Mouse (Mus musculus) liver, adult 2 months (tissue): ENCODE measurements around the gene Olfr1411. TPM values are rescaled to one million over a fixed set of nuclear protein-coding genes. Genes with fewer than 3 reads are reported as not detected.

Experiments
- DNase-seq: peaks from one replicate; pipeline ENCODE4 v3.0.0-alpha.2; 2011; ENCODE audit warnings: low read depth, low spot score; ENCODE audit errors: extremely low read depth
- H3K27ac ChIP-seq: fragments of 200-500 bp; replicated peaks from 2 replicates; pipeline ENCODE4 v1.5.1; 2012; ENCODE audit warnings: low read depth, mild to moderate bottlenecking, control low read depth, inconsistent platforms, low read length; ENCODE audit not compliant: insufficient read depth
- H3K27me3 ChIP-seq: fragments of 200-500 bp; 2 replicates; pipeline ENCODE4 v1.6.1; 2012; ENCODE audit warnings: mild to moderate bottlenecking, moderate library complexity, low read length, inconsistent platforms; ENCODE audit not compliant: control insufficient read depth, insufficient read depth
- H3K36me3 ChIP-seq: fragments of 200-500 bp; 2 replicates; pipeline ENCODE4 v1.6.1; 2012; ENCODE audit warnings: low read length, inconsistent platforms; ENCODE audit not compliant: control insufficient read depth, insufficient read depth
- H3K4me1 ChIP-seq: fragments of 200-500 bp; 2 replicates; pipeline ENCODE4 v1.6.1; 2011; ENCODE audit warnings: low read length; ENCODE audit not compliant: control insufficient read depth, insufficient read depth
- H3K4me3 ChIP-seq: fragments of 200-500 bp; 2 replicates; pipeline ENCODE4 v1.5.1; 2011; ENCODE audit warnings: low read depth, mild to moderate bottlenecking, control low read depth, low read length, moderate library complexity; ENCODE audit not compliant: insufficient read depth
- H3K79me2 ChIP-seq: fragments of 200-500 bp; 2 replicates; pipeline ENCODE4 v1.6.1; 2012; ENCODE audit warnings: inconsistent platforms, mild to moderate bottlenecking, low read length, moderate library complexity; ENCODE audit not compliant: control insufficient read depth, insufficient read depth
- H3K9ac ChIP-seq: fragments of 200-500 bp; 2 replicates; pipeline ENCODE4 v1.6.1; 2012; ENCODE audit warnings: low read depth, mild to moderate bottlenecking, control low read depth, inconsistent platforms, low read length
- CTCF ChIP-seq: fragments of 200-500 bp; IDR thresholded peaks from 2 replicates; pipeline ENCODE4 v1.5.1; 2011; ENCODE audit warnings: low read depth, low read length, control low read depth
- POLR2A ChIP-seq: fragments of 200-500 bp; IDR thresholded peaks from 2 replicates; pipeline ENCODE4 v1.6.1; 2011; ENCODE audit warnings: low read length, control low read depth; ENCODE audit not compliant: insufficient read depth; ENCODE audit errors: extremely low read depth
- WGBS: fragments of 180-500 bp; shearing (Covaris S2); methylation state at CpG from one replicate; pipeline ENCODE4 v1.1.7; 2018; 5-methylcytosine and 5-hydroxymethylcytosine counted together
- polyA plus RNA-seq: library from polyadenylated mRNA; depleted of rRNA; stranded (reverse); fragments of >200 nt; gene quantifications from 2 replicates; pipeline ENCODE4 v1.2.3, GENCODE M21; 2012; rRNA removed
- total RNA-seq: library from RNA; depleted of rRNA; stranded (reverse); fragments of >200 nt; gene quantifications from 2 replicates; pipeline ENCODE4 v1.2.3, GENCODE M21; 2014; rRNA removed

Gene Olfr1411
- not detected in 2 replicates for total RNA-seq
- not detected in 2 replicates for polyA plus RNA-seq

- Histone ChIP-seq H3K27ac (no peak within 1 kb of the TSS), H3K27me3 (no peaks in the 10 kb centered on the region), H3K9ac (no peak within 1 kb of the TSS), H3K36me3 (no peaks in the 10 kb centered on the region), H3K4me1 (no peaks in the 10 kb centered on the region), H3K79me2 (no peaks in the 10 kb centered on the region), H3K4me3 (no peak within 1 kb of the TSS)
- DNase-seq, result no peak
- TF ChIP-seq CTCF, result no peak
- TF ChIP-seq POLR2A, result no peak
Measured at GRCm38 (mm10) chr1:92594111-92594510, at the start of gene Olfr1411. TSS of gene Olfr1411 (plus strand) at chr1:92594411.

GRCm38 (mm10) chr1:92545929-92546328 lies 48.3 kb upstream of the Olfr1411 start:
- no peaks in the 10 kb centered on the region for H3K79me2 ChIP-seq
- H3K4me3 ChIP-seq, result no peak overlapping the region
- WGBS, result 71% methylated on average over 2 of the region's 2 CpGs
- no peaks in the 10 kb centered on the region for H3K4me1 ChIP-seq
- no peaks in the 10 kb centered on the region for H3K27me3 ChIP-seq
- no peak overlapping the region for H3K27ac ChIP-seq
- H3K9ac ChIP-seq, result no peak overlapping the region
- TF ChIP-seq CTCF (no peak), POLR2A (no peak)
- DNase-seq, result no peak
- no peaks in the 10 kb centered on the region for H3K36me3 ChIP-seq

- WGBS, result 89% methylated on average over 3 of the region's 3 CpGs
- no peak for DNase-seq
Measured at GRCm38 (mm10) chr1:92571022-92571421, 23.2 kb upstream of the Olfr1411 start, which contains the start of gene Olfr1413. TSS of gene Olfr1413 (plus strand) at chr1:92571322.

GRCm38 (mm10) chr1:92585479-92585878 lies 8.7 kb upstream of the Olfr1411 start, which contains the start of gene Olfr1412:
TSS of gene Olfr1412 (plus strand) at chr1:92585779.
- Histone ChIP-seq H3K27ac (no peak within 1 kb of the TSS), H3K27me3 (no peaks in the 10 kb centered on the region), H3K36me3 (no peaks in the 10 kb centered on the region), H3K9ac (no peak within 1 kb of the TSS), H3K79me2 (no peaks in the 10 kb centered on the region), H3K4me1 (no peaks in the 10 kb centered on the region), H3K4me3 (no peak within 1 kb of the TSS)
- DNase-seq, result no peak
- TF ChIP-seq CTCF (no peak), POLR2A (no peak)
- 93% methylated on average over 2 of the region's 2 CpGs for WGBS

More at GRCm38 (mm10) chr1:92571022-92571421, 23.2 kb upstream of the Olfr1411 start, which contains the start of gene Olfr1413:
- Histone ChIP-seq H3K27ac (no peak within 1 kb of the TSS), H3K4me3 (no peak within 1 kb of the TSS), H3K79me2 (no peaks in the 10 kb centered on the region), H3K36me3 (no peaks in the 10 kb centered on the region), H3K4me1 (no peaks in the 10 kb centered on the region), H3K9ac (no peak within 1 kb of the TSS), H3K27me3 (0 out of 2 replicates have a peak, but pooled peaks cover 2% of the 10 kb centered on the region)
- TF ChIP-seq POLR2A, result no peak

- no peak for TF ChIP-seq CTCF
- no peak for TF ChIP-seq POLR2A
- Histone ChIP-seq H3K4me1 (no peaks in the 10 kb centered on the region), H3K4me3 (no peak overlapping the region), H3K36me3 (no peaks in the 10 kb centered on the region), H3K9ac (no peak overlapping the region), H3K27ac (no peak overlapping the region), H3K27me3 (no peaks in the 10 kb centered on the region), H3K79me2 (no peaks in the 10 kb centered on the region)
- 75% methylated on average over 3 of the region's 3 CpGs for WGBS
- no peak for DNase-seq
Measured at GRCm38 (mm10) chr1:92596019-92596418, 1.8 kb downstream of the Olfr1411 start.

GRCm38 (mm10) chr1:92605482-92605881 lies 11.3 kb downstream of the Olfr1411 start, which contains the start of gene Olfr1410:
TSS of gene Olfr1410 (plus strand) at chr1:92605782.
- Histone ChIP-seq H3K79me2 (no peaks in the 10 kb centered on the region), H3K27me3 (no peaks in the 10 kb centered on the region), H3K36me3 (no peaks in the 10 kb centered on the region), H3K27ac (no peak within 1 kb of the TSS), H3K9ac (no peak within 1 kb of the TSS), H3K4me1 (no peaks in the 10 kb centered on the region), H3K4me3 (no peak within 1 kb of the TSS)
- TF ChIP-seq POLR2A (no peak), CTCF (no peak)
- DNase-seq, result no peak
- WGBS, result 69% methylated on average over 1 of the region's 1 CpGs
